Mouse (Mus musculus): ENCODE measurements around the gene Gabpb1. TPM values are rescaled to one million over a fixed set of nuclear protein-coding genes. Genes with fewer than 3 reads are reported as not detected.

Gene Gabpb1
- total and polyA plus RNA-seq, 3 experiments, result 23.9 to 50.2 (median 50.1) TPM

DNA sequence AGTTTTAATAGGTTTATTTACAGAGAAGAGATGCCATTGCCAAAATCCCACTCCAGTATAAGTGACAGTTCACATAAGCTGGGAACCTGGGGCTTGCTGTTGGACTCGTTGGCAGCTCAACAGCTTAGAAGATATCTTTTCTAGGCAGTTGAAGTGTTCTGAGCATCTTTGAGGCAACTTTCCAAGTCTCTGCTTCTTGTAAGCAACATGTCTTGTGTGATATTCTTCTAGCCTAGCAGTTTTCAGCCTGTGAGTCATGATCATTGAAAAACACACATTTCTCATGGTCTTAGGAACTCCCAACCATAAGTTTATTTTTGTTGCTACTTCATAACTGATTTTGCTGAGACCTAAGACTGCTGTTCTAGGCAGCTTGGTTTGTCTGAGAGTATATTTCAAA, 6.8 kb upstream of the Gabpb1 start:
- H3K27ac ChIP-seq (ENCODE audit: insufficient read depth, low read depth), result no peak overlapping the region
- in situ Hi-C loops (cut with MboI; ENCODE audit: low pct_ligation_motif_present, low pct_unique_long_range_greater_than_20kb, low sequenced_read_pairs) (no loop called here), dilution Hi-C loops (cut with MboI; ENCODE audit: extremely low pct_ligation_motif_present, extremely low pct_unique_long_range_greater_than_20kb, low sequenced_read_pairs) (no loop called here)
- DNase-seq (ENCODE audit: extremely low read depth), result no peak
- H3K27me3 ChIP-seq (replicated peaks), result no peaks in the 10 kb centered on the region
- H3K4me2 ChIP-seq (ENCODE audit: insufficient read depth, low read depth, poor library complexity, severe bottlenecking), result no peak overlapping the region
- H3K9ac ChIP-seq (ENCODE audit: insufficient read depth, low read depth), result no peak overlapping the region
- H3K4me3 ChIP-seq (replicated peaks in 1 of 3; ENCODE audit: low read depth in 2 of 3, low read length in 2 of 3, poor library complexity in 1 of 3), result no peak overlapping the region
- peaks cover 0 to 14% of the 10 kb centered on the region in 2 experiments; a peak in 2 of 4 replicates for H3K4me1 ChIP-seq (ENCODE audit: control insufficient read depth in 1 of 2, insufficient read depth in 2 of 2)
- H3K9me3 ChIP-seq (replicated peaks; ENCODE audit: low read length), result peaks cover 3% of the 10 kb centered on the region
- TF ChIP-seq JUN (IDR thresholded peaks at IDR 0.05; ENCODE audit: insufficient read depth, low read depth, low read length) (no peak), CTCF (conservative IDR thresholded peaks at IDR 0.05 in 1 of 2, IDR thresholded peaks at IDR 0.05 in 1 of 2; ENCODE audit: low read depth in 2 of 2, low read length in 2 of 2) (no peak), GABPA (IDR thresholded peaks at IDR 0.05; ENCODE audit: insufficient replicate concordance, low read depth, low read length) (no peak), MXI1 (IDR thresholded peaks at IDR 0.05; ENCODE audit: low read depth, low read length) (no peak), ZNF384 (IDR thresholded peaks at IDR 0.05; ENCODE audit: low read depth, low read length) (no peak), USF2 (conservative IDR thresholded peaks at IDR 0.05; ENCODE audit: low read depth, low read length) (no peak), MAZ (IDR thresholded peaks at IDR 0.05; ENCODE audit: low read depth, low read length) (no peak), SMC3 (IDR thresholded peaks at IDR 0.05; ENCODE audit: low read depth, low read length) (no peak), MAX (IDR thresholded peaks at IDR 0.05; ENCODE audit: low read length) (no peak), TCF12 (IDR thresholded peaks at IDR 0.05; ENCODE audit: low read depth, low read length) (no peak), USF1 (IDR thresholded peaks at IDR 0.05; ENCODE audit: low read depth, low read length) (no peak), POLR2A (IDR thresholded peaks at IDR 0.05; ENCODE audit: low read depth, low read length) (no peak), CHD2 (IDR thresholded peaks at IDR 0.05; ENCODE audit: low read length) (no peak), RCOR1 (conservative IDR thresholded peaks at IDR 0.05; ENCODE audit: low read depth, low read length) (no peak), PAX5 (IDR thresholded peaks at IDR 0.05; ENCODE audit: low read length) (no peak), ELF1 (IDR thresholded peaks at IDR 0.05; ENCODE audit: low read depth, low read length) (no peak), HCFC1 (IDR thresholded peaks at IDR 0.05; ENCODE audit: low read depth, low read length) (no peak), MEF2A (IDR thresholded peaks at IDR 0.05; ENCODE audit: borderline replicate concordance, low read depth, low read length) (no peak)
- peaks cover 3% of the 10 kb centered on the region; the same call in 1 of the 2 replicates for H3K79me2 ChIP-seq (replicated peaks; ENCODE audit: control insufficient read depth, extremely low read depth, insufficient read depth, poor library complexity, severe bottlenecking)
- H3K36me3 ChIP-seq (replicated peaks in 1 of 2; ENCODE audit: control insufficient read depth in 1 of 2, insufficient read depth in 1 of 2, low read length in 1 of 2), result peaks cover 0 to 18% of the 10 kb centered on the region in 2 experiments

DNA sequence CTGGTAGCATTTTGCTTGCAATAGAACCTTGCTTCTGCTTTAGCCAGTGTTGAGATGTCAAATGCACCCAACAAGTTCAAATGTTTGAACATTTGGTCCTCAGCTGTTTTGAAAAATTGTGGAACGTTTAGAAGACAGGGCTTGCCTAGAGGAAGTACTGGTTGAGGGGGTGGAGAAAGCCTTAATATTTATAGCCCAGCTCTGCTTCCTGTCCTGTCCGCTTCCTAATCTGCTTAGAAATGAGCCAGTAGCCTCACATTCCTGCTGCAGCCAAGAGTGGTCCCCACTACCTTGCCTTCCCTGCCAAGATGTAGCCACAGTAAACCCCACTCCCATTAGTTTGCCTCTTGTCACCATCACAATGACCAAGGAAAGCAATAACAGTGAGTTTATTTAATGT, 6.2 kb upstream of the Gabpb1 start:
- Histone ChIP-seq H3K4me2 (ENCODE audit: insufficient read depth, low read depth, poor library complexity, severe bottlenecking) (no peak overlapping the region), H3K27ac (ENCODE audit: insufficient read depth, low read depth) (no peak overlapping the region)
- dilution Hi-C loops (cut with MboI; ENCODE audit: extremely low pct_ligation_motif_present, extremely low pct_unique_long_range_greater_than_20kb, low sequenced_read_pairs), result no loop called here

More for the DNA sequence above, 6.2 kb upstream of the Gabpb1 start:
- peaks cover 0 to 21% of the 10 kb centered on the region in 2 experiments for H3K36me3 ChIP-seq (replicated peaks in 1 of 2; ENCODE audit: control insufficient read depth in 1 of 2, insufficient read depth in 1 of 2, low read length in 1 of 2)
- H3K9me3 ChIP-seq (replicated peaks; ENCODE audit: low read length), result peaks cover 3% of the 10 kb centered on the region
- peaks cover 7% of the 10 kb centered on the region for H3K79me2 ChIP-seq (replicated peaks; ENCODE audit: control insufficient read depth, extremely low read depth, insufficient read depth, poor library complexity, severe bottlenecking)
- H3K9ac ChIP-seq (ENCODE audit: insufficient read depth, low read depth), result no peak overlapping the region
- H3K27me3 ChIP-seq (replicated peaks), result no peaks in the 10 kb centered on the region
- no peak for TF ChIP-seq USF1 (IDR thresholded peaks at IDR 0.05; ENCODE audit: low read depth, low read length)
- no peak for TF ChIP-seq MAFK (IDR thresholded peaks at IDR 0.05; ENCODE audit: insufficient replicate concordance, low read length)
- no peak for TF ChIP-seq E2F4 (IDR thresholded peaks at IDR 0.05; ENCODE audit: insufficient replicate concordance, low read depth, low read length)
- no peak for TF ChIP-seq UBTF (IDR thresholded peaks at IDR 0.05; ENCODE audit: low read depth, low read length)
- TF ChIP-seq NELFE (IDR thresholded peaks at IDR 0.05; ENCODE audit: low read depth, low read length), result no peak
- TF ChIP-seq CHD2 (IDR thresholded peaks at IDR 0.05; ENCODE audit: low read length), result no peak
- TF ChIP-seq NRF1 (IDR thresholded peaks at IDR 0.05; ENCODE audit: low read depth, low read length), result no peak
- no peak for DNase-seq (ENCODE audit: extremely low read depth)
- in situ Hi-C loops (cut with MboI; ENCODE audit: low pct_ligation_motif_present, low pct_unique_long_range_greater_than_20kb, low sequenced_read_pairs), result no loop called here
- no peak overlapping the region for H3K4me3 ChIP-seq (replicated peaks in 1 of 3; ENCODE audit: low read depth in 2 of 3, low read length in 2 of 3, poor library complexity in 1 of 3)
- H3K4me1 ChIP-seq (ENCODE audit: control insufficient read depth in 1 of 2, insufficient read depth in 2 of 2), result peaks cover 1 to 19% of the 10 kb centered on the region in 2 experiments; a peak in 3 of 4 replicates
